Mouse (Mus musculus) bone marrow, adult 2 months (tissue): ENCODE results near the gene Spata19.

ENCODE experiments used
- CTCF ChIP-seq: fragments of 200-500 bp; IDR thresholded peaks from 2 replicates; pipeline ENCODE4 v1.5.1; 2011; ENCODE audit warnings: low read length, control low read depth; ENCODE audit not compliant: control insufficient read depth, insufficient read depth
- POLR2A ChIP-seq: fragments of 200-500 bp; IDR thresholded peaks from 2 replicates; pipeline ENCODE4 v1.6.1; 2011; ENCODE audit warnings: low read depth, mild to moderate bottlenecking, control low read depth, low read length, borderline replicate concordance; ENCODE audit not compliant: control insufficient read depth

- TF ChIP-seq POLR2A: no peak
- TF ChIP-seq CTCF: no peak
These were observed 36.7 kb downstream of the Spata19 start for GRCm38 (mm10) chr9:27433301-27433700.
